Mouse (Mus musculus) hindbrain, postnatal 0 days (tissue): ENCODE measurements around the gene Nalcn. TPM values are rescaled to one million over a fixed set of nuclear protein-coding genes. Genes with fewer than 3 reads are reported as not detected.
A peak's percentile ranks its signal among the peaks of the same experiment; 100 is the strongest.
"Not testable (repeated sequence)": the region's sequence is repeated elsewhere in the genome, so short reads cannot be mapped to it uniquely, and the experiment has no call there.

Source experiments
- ATAC-seq: fragments of 200-750 bp; cut with Nextera tagmentation; 2 replicates; pipeline ENCODE4 v1.8.0; 2017; ENCODE audit warnings: mild to moderate bottlenecking, moderate TSS enrichment, moderate library complexity
- DNase-seq: peaks from one replicate; pipeline ENCODE4 v3.0.0-alpha.2; 2015; ENCODE audit warnings: low spot score
- H3K27ac ChIP-seq: fragments of 300-500 bp; sonication (generic); 2 replicates; pipeline ENCODE4 v1.5.1; 2014; ENCODE audit warnings: mild to moderate bottlenecking
- H3K27me3 ChIP-seq: fragments of 300-500 bp; sonication (generic); 2 replicates; pipeline ENCODE4 v1.6.1; 2014; ENCODE audit warnings: low read length, mixed read lengths; ENCODE audit not compliant: insufficient read depth
- H3K36me3 ChIP-seq: fragments of 300-500 bp; sonication (generic); 2 replicates; pipeline ENCODE4 v1.6.1; 2014; ENCODE audit warnings: low read length, mixed read lengths; ENCODE audit not compliant: insufficient read depth
- H3K4me1 ChIP-seq: fragments of 300-500 bp; sonication (generic); 2 replicates; pipeline ENCODE4 v1.6.1; 2014; ENCODE audit warnings: antibody characterized with exemption, low read length, mixed read lengths; ENCODE audit not compliant: insufficient read depth
- H3K4me2 ChIP-seq: fragments of 300-500 bp; sonication (generic); 2 replicates; pipeline ENCODE4 v1.6.1; 2014; ENCODE audit warnings: low read depth, mild to moderate bottlenecking, low read length, moderate library complexity, mixed read lengths
- H3K4me3 ChIP-seq: fragments of 300-500 bp; sonication (generic); 2 replicates; pipeline ENCODE4 v1.5.1; 2014; ENCODE audit warnings: low read length
- H3K9ac ChIP-seq: fragments of 300-500 bp; sonication (generic); replicated peaks from 2 replicates; pipeline ENCODE4 v1.6.1; 2014; ENCODE audit warnings: mild to moderate bottlenecking, low read length, moderate library complexity, mixed read lengths
- H3K9me3 ChIP-seq: fragments of 300-500 bp; sonication (generic); 2 replicates; pipeline ENCODE4 v1.6.1; 2016; ENCODE audit warnings: low read length, mixed read lengths
- CTCF ChIP-seq: IDR thresholded peaks from 2 replicates; pipeline ENCODE4 v1.5.1; 2016; ENCODE audit warnings: antibody characterized with exemption, control low read depth, low read depth
- WGBS: fragments of 180-500 bp; shearing (Covaris S2); extraction: QIAGEN DNeasy Blood & Tissue Kit; methylation state at CpG from one replicate; pipeline ENCODE4 v1.1.7; 2014; 5-methylcytosine and 5-hydroxymethylcytosine counted together
- polyA plus RNA-seq: library from polyadenylated mRNA; unstranded; fragments of >200 nt; fragmentation: Nextera tagmentation; extraction: Ambion mirVana; gene quantifications from 2 replicates; pipeline ENCODE4 v1.2.1, GENCODE M21; 2015
- total RNA-seq: library from RNA; depleted of rRNA; stranded (reverse); fragments of >200 nt; gene quantifications from 2 replicates; pipeline ENCODE4 v1.2.3, GENCODE M21; 2014; rRNA removed

The Nalcn gene
- total RNA-seq, result 42.6 and 45.5 TPM in 2 replicates
- polyA plus RNA-seq, result 12.8 TPM in 2 replicates

DNA sequence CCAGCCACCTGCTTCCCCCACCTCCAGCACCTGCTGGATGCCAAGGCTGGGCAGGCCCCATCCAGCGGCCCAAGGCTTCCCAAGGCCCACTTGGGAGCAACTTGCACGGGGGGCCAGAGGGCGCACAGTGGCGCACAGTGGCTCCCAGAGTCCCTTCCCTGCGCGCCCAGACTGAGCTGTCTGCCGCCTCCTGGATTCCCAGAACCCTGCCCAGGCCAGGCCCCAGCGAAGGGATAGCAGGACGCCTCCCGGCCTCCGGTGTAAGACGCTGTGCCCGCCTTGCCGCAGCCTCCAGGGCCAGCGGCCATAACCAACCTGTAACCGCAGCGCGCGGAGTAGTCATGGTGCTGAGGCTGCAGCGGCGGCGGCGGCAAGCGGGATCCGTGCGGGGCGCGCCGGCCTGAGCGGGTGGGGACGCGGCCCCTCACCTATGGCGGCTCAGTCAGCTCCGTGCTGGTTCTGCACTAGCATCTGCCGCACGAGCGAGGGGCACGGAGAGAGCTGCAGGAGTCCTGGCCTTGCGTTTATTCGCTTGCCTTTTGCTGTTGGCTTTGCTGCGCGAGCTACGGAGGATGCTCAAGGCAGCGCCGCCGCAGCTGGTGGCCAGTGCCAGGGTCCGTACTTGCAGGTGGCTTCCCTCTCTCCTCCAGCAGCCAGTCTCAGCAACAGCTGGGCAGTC lies at the start of gene Nalcn:
Gene Nalcn, minus strand, starts transcription at position 644 of the 679 bp plus-strand sequence.
- peak within 1 kb of the TSS; percentile 75 for H3K9ac ChIP-seq
- DNase-seq (peak; percentile 69), ATAC-seq (peak; percentile 92)
- peak within 1 kb of the TSS; percentile 53 for H3K4me3 ChIP-seq
- H3K4me2 ChIP-seq, result peak within 1 kb of the TSS; percentile 70
- no peaks in the 10 kb centered on the region for H3K9me3 ChIP-seq
- H3K36me3 ChIP-seq, result no peaks in the 10 kb centered on the region
- H3K27ac ChIP-seq, result peak within 1 kb of the TSS; percentile 90
- H3K4me1 ChIP-seq, result 0 out of 2 replicates have a peak, but pooled peaks cover 7% of the 10 kb centered on the region
- no peaks in the 10 kb centered on the region for H3K27me3 ChIP-seq
- WGBS, result 1% methylated on average over 47 of the region's 47 CpGs
- TF ChIP-seq CTCF, result peak; percentile 17; the same call in 1 of the 2 replicates

GRCm38 (mm10) chr14:123671076-123671475 lies 44.1 kb upstream of the Nalcn start:
- H3K4me1 ChIP-seq, ATAC-seq, H3K9me3 ChIP-seq, H3K9ac ChIP-seq, DNase-seq, H3K4me3 ChIP-seq, H3K4me2 ChIP-seq, H3K27me3 ChIP-seq, H3K27ac ChIP-seq, H3K36me3 ChIP-seq: not testable (repeated sequence)
- WGBS, result 89% methylated on average over 21 of the region's 21 CpGs

DNA sequence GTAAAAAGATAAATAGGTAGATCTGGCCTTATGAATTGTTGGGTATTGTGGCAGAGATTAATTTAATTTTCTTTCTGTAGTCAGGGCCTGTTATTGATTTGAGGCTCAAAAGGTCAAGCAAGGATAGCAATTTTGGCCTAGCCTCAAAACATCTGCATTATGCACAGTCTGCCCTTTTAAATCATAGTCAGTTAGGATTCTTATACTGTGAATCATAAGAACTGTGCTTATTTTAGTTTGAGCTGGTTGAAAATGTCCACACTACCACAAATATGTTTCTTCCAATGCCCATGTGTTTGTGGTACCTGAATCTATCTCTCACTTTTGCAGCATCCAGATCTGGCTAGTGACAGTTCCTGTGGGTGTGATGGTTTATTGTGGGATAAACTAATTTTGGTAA lies 37.5 kb upstream of the Nalcn start:
- DNase-seq (no peak), ATAC-seq (no peak)
- no peaks in the 10 kb centered on the region for H3K27me3 ChIP-seq
- no peak for TF ChIP-seq CTCF
- no peaks in the 10 kb centered on the region for H3K36me3 ChIP-seq
- H3K4me1 ChIP-seq, result 0 out of 2 replicates have a peak, but pooled peaks cover 5% of the 10 kb centered on the region
- no peaks in the 10 kb centered on the region for H3K9me3 ChIP-seq
- no peak overlapping the region for H3K4me2 ChIP-seq
- no peak overlapping the region for H3K4me3 ChIP-seq
- no peak overlapping the region for H3K9ac ChIP-seq
- no peak overlapping the region for H3K27ac ChIP-seq

- Histone ChIP-seq H3K9ac (no peak overlapping the region), H3K4me1 (0 out of 2 replicates have a peak, but pooled peaks cover 5% of the 10 kb centered on the region), H3K4me3 (no peak overlapping the region), H3K9me3 (no peaks in the 10 kb centered on the region), H3K27me3 (no peaks in the 10 kb centered on the region), H3K36me3 (no peaks in the 10 kb centered on the region), H3K27ac (no peak overlapping the region), H3K4me2 (no peak overlapping the region)
- ATAC-seq, result no peak
- DNase-seq, result no peak
- TF ChIP-seq CTCF, result no peak
Measured at GRCm38 (mm10) chr14:123663206-123663605, 36.3 kb upstream of the Nalcn start.

- Histone ChIP-seq H3K9ac (no peak overlapping the region), H3K4me3 (no peak overlapping the region), H3K9me3 (no peaks in the 10 kb centered on the region), H3K4me1 (0 out of 2 replicates have a peak, but pooled peaks cover 5% of the 10 kb centered on the region), H3K36me3 (no peaks in the 10 kb centered on the region), H3K4me2 (no peak overlapping the region), H3K27me3 (no peaks in the 10 kb centered on the region), H3K27ac (no peak overlapping the region)
- WGBS, result 78% methylated on average over 1 of the region's 1 CpGs
- no peak for TF ChIP-seq CTCF
- ATAC-seq (no peak), DNase-seq (no peak)
Measured at GRCm38 (mm10) chr14:123662386-123662785, 35.4 kb upstream of the Nalcn start.

DNA sequence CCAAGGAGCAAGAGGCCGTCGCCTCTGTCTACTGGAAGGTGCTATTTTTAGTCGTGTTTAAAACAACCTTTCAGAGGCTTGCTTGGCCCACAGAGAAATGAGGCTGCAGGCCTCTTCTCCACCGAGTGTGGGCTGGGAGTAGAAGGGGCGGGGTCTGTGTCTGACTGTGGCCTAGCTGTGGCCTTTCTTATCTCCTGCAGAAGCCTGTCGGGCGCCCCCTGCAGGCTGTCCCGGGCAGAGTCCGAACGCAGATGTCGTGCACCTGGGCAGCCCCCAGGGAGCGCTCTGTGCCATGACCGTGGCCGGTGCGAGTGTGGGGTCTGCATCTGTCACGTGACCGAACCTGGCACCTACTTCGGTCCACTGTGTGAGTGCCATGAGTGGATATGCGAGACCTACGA lies 34.1 kb upstream of the Nalcn start:
- Histone ChIP-seq H3K4me3 (no peak overlapping the region), H3K27ac (no peak overlapping the region), H3K4me1 (0 out of 2 replicates have a peak, but pooled peaks cover 5% of the 10 kb centered on the region), H3K4me2 (peak overlapping the region; percentile 30), H3K9ac (no peak overlapping the region), H3K27me3 (no peaks in the 10 kb centered on the region), H3K9me3 (no peaks in the 10 kb centered on the region), H3K36me3 (no peaks in the 10 kb centered on the region)
- DNase-seq (peak; percentile 59), ATAC-seq (peak; percentile 86)
- WGBS, result 15% methylated on average over 20 of the region's 20 CpGs
- peak; percentile 66 for TF ChIP-seq CTCF

DNA sequence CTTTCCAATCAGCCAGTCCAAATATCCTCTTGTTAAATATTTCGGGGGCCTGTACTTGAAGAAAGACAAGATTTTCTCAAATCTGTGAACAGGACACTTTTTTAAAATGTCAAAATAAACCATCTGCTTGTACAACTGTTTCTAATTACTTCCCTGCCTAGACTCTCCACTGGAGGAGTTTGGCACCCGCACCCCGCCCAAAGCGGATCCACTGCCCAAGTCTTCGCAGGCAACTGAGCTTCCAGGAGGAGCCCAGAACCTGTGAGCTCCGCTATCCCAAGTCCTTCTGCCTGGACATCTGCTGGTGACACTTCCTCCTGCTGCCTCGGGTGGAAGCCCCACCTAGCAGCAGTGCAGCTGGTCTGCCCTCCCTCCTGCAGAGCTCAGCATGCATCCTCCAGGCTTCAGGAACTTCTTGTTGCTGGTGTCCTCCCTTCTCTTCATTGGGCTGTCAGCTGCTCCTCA lies 33.0 kb upstream of the Nalcn start, which contains the start of gene Itgbl1:
Gene Itgbl1, plus strand, starts transcription at position 51 of the 465 bp plus-strand sequence.
- Histone ChIP-seq H3K4me3 (no peak within 1 kb of the TSS), H3K9me3 (no peaks in the 10 kb centered on the region), H3K27me3 (no peaks in the 10 kb centered on the region), H3K4me2 (no peak within 1 kb of the TSS), H3K4me1 (0 out of 2 replicates have a peak, but pooled peaks cover 5% of the 10 kb centered on the region), H3K9ac (no peak within 1 kb of the TSS), H3K36me3 (no peaks in the 10 kb centered on the region), H3K27ac (no peak within 1 kb of the TSS)
- ATAC-seq (peak; percentile 74), DNase-seq (peak; percentile 31)
- no peak for TF ChIP-seq CTCF
- WGBS, result 34% methylated on average over 7 of the region's 7 CpGs
